ENCODE assay signal across 11 mouse cellular contexts in the genomic region with DNA sequence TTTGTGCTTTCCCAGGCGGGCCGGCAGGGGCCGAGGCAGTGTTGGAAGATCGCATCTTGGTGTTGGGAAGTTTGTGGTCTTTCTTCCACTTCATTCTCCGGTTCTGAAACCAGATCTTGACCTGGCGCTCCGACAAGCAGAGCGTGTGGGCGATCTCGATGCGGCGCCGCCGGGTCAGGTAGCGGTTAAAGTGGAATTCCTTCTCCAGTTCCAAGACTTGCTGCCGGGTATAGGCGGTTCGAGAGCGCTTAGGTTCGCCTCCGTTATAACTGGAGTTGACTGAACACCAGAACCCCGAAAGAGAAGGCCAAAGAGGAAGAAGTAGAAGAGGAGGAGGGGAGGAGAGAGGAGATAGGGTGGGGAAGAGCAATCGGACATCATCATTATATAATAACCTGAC. TPM values are rescaled to one million over a fixed set of nuclear protein-coding genes. Genes with fewer than 3 reads are reported as not detected.
DNase-seq lines count a peak whose midpoint lies in the region; ATAC-seq and TF ChIP-seq lines count a peak whose summit lies in the region.
"Had no signal": no experiment of that assay in that cellular context is flagged by ENCODE, and none has a peak within 500 bp of the region (broad histone marks: within the 10 kb centered on the region; RNA-seq: fewer than 3 reads in every experiment).

No protein-coding gene starts in this region.

- H3K9me3 ChIP-seq in hindbrain, embryonic 14.5 days (ENCODE audit: control insufficient read depth, low read length): no peaks in the 10 kb centered on the region
- no peaks in the 10 kb centered on the region for H3K9me3 ChIP-seq in limb, embryonic 12.5 days
- H3K9me3 ChIP-seq: forebrain, embryonic 13.5 days; midbrain, embryonic 12.5 days had no signal

- DNase-seq in liver, adult 2 months (ENCODE audit: extremely low read depth, low read depth, low spot score): no peak
- DNase-seq in liver: no peak
- DNase-seq in hindbrain, embryonic 14.5 days (ENCODE audit: low spot score): no peak
- DNase-seq in thymus, postnatal 10 days (ENCODE audit: low spot score in 2 of 2): no peak
- DNase-seq in gastrocnemius, postnatal 14 days: no peak
- DNase-seq: layer of hippocampus, adult 9-11 months had no signal

- 11% methylated on average over 23 of the region's 23 CpGs for WGBS in liver, adult 2 months
- WGBS in hindbrain, embryonic 14.5 days: under 1% methylated on average over 23 of the region's 23 CpGs
- 3% methylated on average over 23 of the region's 23 CpGs for WGBS in limb, embryonic 12.5 days
- WGBS in small intestine, adult 2 months: 17% methylated on average over 23 of the region's 23 CpGs

- ATAC-seq in hindbrain, embryonic 14.5 days (ENCODE audit: low FRiP score): no peak
- no peak for ATAC-seq in limb, embryonic 12.5 days (ENCODE audit: insufficient number of reproducible peaks, insufficient read depth, low FRiP score, low TSS enrichment, low read depth)
- ATAC-seq: forebrain, embryonic 13.5 days had no signal

- H3K4me3 ChIP-seq in liver, adult 2 months (ENCODE audit: insufficient read depth, low read depth, low read length): peak overlapping the region; percentile 71
- peak overlapping the region; percentile 51 for H3K4me3 ChIP-seq in hindbrain, embryonic 14.5 days (replicated peaks; ENCODE audit: low read length)
- peak overlapping the region; percentile 55 for H3K4me3 ChIP-seq in limb, embryonic 12.5 days (replicated peaks)
- H3K4me3 ChIP-seq in small intestine, adult 2 months (ENCODE audit: low read depth, low read length): peak overlapping the region; percentile 31; the same call in 1 of the 2 replicates

- peak overlapping the region; percentile 81 for H3K4me2 ChIP-seq in hindbrain, embryonic 14.5 days (replicated peaks)
- peak overlapping the region; percentile 97 for H3K4me2 ChIP-seq in limb, embryonic 12.5 days

- no peak overlapping the region for H3K27ac ChIP-seq in liver, adult 2 months (replicated peaks; ENCODE audit: insufficient read depth, low read depth, low read length)
- H3K27ac ChIP-seq in hindbrain, embryonic 14.5 days: peak overlapping the region; percentile 100
- H3K27ac ChIP-seq in limb, embryonic 12.5 days: no peak overlapping the region
- H3K27ac ChIP-seq in small intestine, adult 2 months (ENCODE audit: insufficient read depth, low read depth, low read length): peak overlapping the region; percentile 36
- H3K27ac ChIP-seq: forebrain, embryonic 13.5 days; midbrain, embryonic 12.5 days had no signal

- intact Hi-C loops in gastrocnemius, postnatal 14 days (cut with DNase I; ENCODE audit: low total_unique reads): no loop called here

- H3K79me2 ChIP-seq in liver, adult 2 months (ENCODE audit: control insufficient read depth, insufficient read depth, low read length): no peaks in the 10 kb centered on the region

- TF ChIP-seq CTCF in liver, adult 2 months (IDR thresholded peaks at IDR 0.05; ENCODE audit: low read depth, low read length): no peak
- no peak for TF ChIP-seq CTCF in small intestine, adult 2 months (IDR thresholded peaks at IDR 0.05; ENCODE audit: extremely low read depth, insufficient read length, insufficient replicate concordance, low read depth, low read length)

- no peak for TF ChIP-seq POLR2A in liver, adult 2 months (IDR thresholded peaks at IDR 0.05; ENCODE audit: extremely low read depth, insufficient read depth, low read length)
- TF ChIP-seq POLR2A in small intestine, adult 2 months (IDR thresholded peaks at IDR 0.05; ENCODE audit: low read depth, low read length): no peak

- H3K9ac ChIP-seq in liver, adult 2 months (ENCODE audit: low read depth, low read length): peak overlapping the region; percentile 10; the same call in 1 of the 2 replicates
- H3K9ac ChIP-seq in hindbrain, embryonic 14.5 days: peak overlapping the region; percentile 85
- H3K9ac ChIP-seq in limb, embryonic 12.5 days (replicated peaks): no peak overlapping the region
- H3K9ac ChIP-seq: forebrain, embryonic 13.5 days; midbrain, embryonic 12.5 days had no signal

- no peaks in the 10 kb centered on the region for H3K36me3 ChIP-seq in liver, adult 2 months (ENCODE audit: control insufficient read depth, insufficient read depth, low read length)
- H3K36me3 ChIP-seq in hindbrain, embryonic 14.5 days (replicated peaks; ENCODE audit: control insufficient read depth, insufficient read depth): no peaks in the 10 kb centered on the region
- H3K36me3 ChIP-seq in limb, embryonic 12.5 days: peaks cover 6% of the 10 kb centered on the region
- no peaks in the 10 kb centered on the region for H3K36me3 ChIP-seq in small intestine, adult 2 months (ENCODE audit: control insufficient read depth, insufficient read depth, low read length)
- H3K36me3 ChIP-seq: midbrain, embryonic 12.5 days had no signal

- H3K4me1 ChIP-seq in liver, adult 2 months (ENCODE audit: control insufficient read depth, insufficient read depth, low read length): peaks cover 2% of the 10 kb centered on the region; the same call in 1 of the 2 replicates
- no peaks in the 10 kb centered on the region for H3K4me1 ChIP-seq in hindbrain, embryonic 14.5 days (replicated peaks; ENCODE audit: control insufficient read depth, insufficient read depth, low read length)
- H3K4me1 ChIP-seq in limb, embryonic 12.5 days (replicated peaks): peaks cover 55% of the 10 kb centered on the region
- peaks cover 5% of the 10 kb centered on the region for H3K4me1 ChIP-seq in small intestine, adult 2 months (ENCODE audit: control insufficient read depth, insufficient read depth, insufficient read length, low read length)

- H3K27me3 ChIP-seq in liver, adult 2 months (ENCODE audit: control insufficient read depth, insufficient read depth, low read length): peaks cover 25% of the 10 kb centered on the region; the same call in 1 of the 2 replicates
- H3K27me3 ChIP-seq in hindbrain, embryonic 14.5 days (ENCODE audit: control insufficient read depth, insufficient read depth, low read length): peaks cover 89% of the 10 kb centered on the region
- peaks cover 80% of the 10 kb centered on the region for H3K27me3 ChIP-seq in limb, embryonic 12.5 days
- peaks cover 37% of the 10 kb centered on the region for H3K27me3 ChIP-seq in small intestine, adult 2 months (ENCODE audit: control insufficient read depth, insufficient read depth, low read length)

RNA-seq across cellular contexts. Expression of gene Hoxa4, which starts 1.1 kb away (rescaled TPM):
- 0.28 TPM in 1 of 2 replicates, not detected in the other for total RNA-seq in liver, adult 2 months (2014; rRNA removed)
- polyA plus RNA-seq in liver, adult 2 months (2012; rRNA removed): 0.23 and 0.39 TPM in 2 replicates
- 19.7 and 22.5 TPM in 2 replicates for polyA plus RNA-seq in hindbrain, embryonic 14.5 days (2014; fragmentation: Nextera tagmentation; extraction: Ambion mirVana)
- 0.35 and 0.90 TPM in 2 replicates for polyA plus RNA-seq in limb, embryonic 12.5 days (2016; fragmentation: Nextera tagmentation; extraction: Ambion mirVana)
- polyA plus RNA-seq in small intestine, adult 2 months (2012; rRNA removed): 2.3 and 2.4 TPM in 2 replicates
- total RNA-seq in gastrocnemius, postnatal 14 days (2021): 1 to 10 TPM; 4.1 to 4.9 TPM
- total RNA-seq: MEL had no signal
- polyA plus RNA-seq: forebrain, embryonic 13.5 days; midbrain, embryonic 12.5 days had no signal

RNA-seq across cellular contexts. Expression of gene 5730596B20Rik, which starts 13.1 kb away (rescaled TPM):
- total RNA-seq in liver, adult 2 months (2014; rRNA removed): 0.09 TPM in 1 of 2 replicates, not detected in the other
- polyA plus RNA-seq in liver, adult 2 months (2012; rRNA removed): 0.02 TPM in 2 replicates
- polyA plus RNA-seq in hindbrain, embryonic 14.5 days (2014; fragmentation: Nextera tagmentation; extraction: Ambion mirVana): 4.1 and 5.0 TPM in 2 replicates
- 0.91 and 0.98 TPM in 2 replicates for polyA plus RNA-seq in limb, embryonic 12.5 days (2016; fragmentation: Nextera tagmentation; extraction: Ambion mirVana)
- 0.10 TPM in 1 of 2 replicates, not detected in the other for polyA plus RNA-seq in small intestine, adult 2 months (2012; rRNA removed)
- total RNA-seq in gastrocnemius, postnatal 14 days (2021): under 1 TPM; 0.08 to 0.11 TPM
- total RNA-seq: MEL had no signal
- polyA plus RNA-seq: forebrain, embryonic 13.5 days; midbrain, embryonic 12.5 days had no signal

RNA-seq across cellular contexts. Expression of gene Hoxa5, which starts 14.0 kb away (rescaled TPM):
- 0.28 and 0.40 TPM in 2 replicates for total RNA-seq in liver, adult 2 months (2014; rRNA removed)
- polyA plus RNA-seq in liver, adult 2 months (2012; rRNA removed): 0.10 and 0.16 TPM in 2 replicates
- polyA plus RNA-seq in hindbrain, embryonic 14.5 days (2014; fragmentation: Nextera tagmentation; extraction: Ambion mirVana): 175 and 180 TPM in 2 replicates
- 8.2 and 9.2 TPM in 2 replicates for polyA plus RNA-seq in limb, embryonic 12.5 days (2016; fragmentation: Nextera tagmentation; extraction: Ambion mirVana)
- 3.5 and 4.7 TPM in 2 replicates for polyA plus RNA-seq in small intestine, adult 2 months (2012; rRNA removed)
- 1 to 10 TPM; 1.9 to 2.5 TPM for total RNA-seq in gastrocnemius, postnatal 14 days (2021)
- total RNA-seq: MEL had no signal
- polyA plus RNA-seq: forebrain, embryonic 13.5 days; midbrain, embryonic 12.5 days had no signal

RNA-seq across cellular contexts. Expression of gene Hoxa6, which starts 18.1 kb away (rescaled TPM):
- total RNA-seq in liver, adult 2 months (2014; rRNA removed): not detected in 2 replicates
- not detected in 2 replicates for polyA plus RNA-seq in liver, adult 2 months (2012; rRNA removed)
- polyA plus RNA-seq in hindbrain, embryonic 14.5 days (2014; fragmentation: Nextera tagmentation; extraction: Ambion mirVana): 25.4 and 29.8 TPM in 2 replicates
- 3.1 and 4.1 TPM in 2 replicates for polyA plus RNA-seq in limb, embryonic 12.5 days (2016; fragmentation: Nextera tagmentation; extraction: Ambion mirVana)
- 0.15 and 0.52 TPM in 2 replicates for polyA plus RNA-seq in small intestine, adult 2 months (2012; rRNA removed)
- 1 to 10 TPM in 1 of 2 experiments, under 1 TPM in 1; 0.74 to 1.3 TPM for total RNA-seq in gastrocnemius, postnatal 14 days (2021)
- total RNA-seq: MEL had no signal
- polyA plus RNA-seq: forebrain, embryonic 13.5 days; midbrain, embryonic 12.5 days had no signal

RNA-seq across cellular contexts. Expression of gene Hoxa3, which starts 22.7 kb away (rescaled TPM):
- 0.09 and 0.20 TPM in 2 replicates for total RNA-seq in liver, adult 2 months (2014; rRNA removed)
- polyA plus RNA-seq in liver, adult 2 months (2012; rRNA removed): 0.20 and 0.42 TPM in 2 replicates
- 21.7 and 24.9 TPM in 2 replicates for polyA plus RNA-seq in hindbrain, embryonic 14.5 days (2014; fragmentation: Nextera tagmentation; extraction: Ambion mirVana)
- polyA plus RNA-seq in limb, embryonic 12.5 days (2016; fragmentation: Nextera tagmentation; extraction: Ambion mirVana): 7.7 and 7.9 TPM in 2 replicates
- 3.5 and 5.0 TPM in 2 replicates for polyA plus RNA-seq in small intestine, adult 2 months (2012; rRNA removed)
- total RNA-seq in gastrocnemius, postnatal 14 days (2021): 1 to 10 TPM; 2.4 to 3.1 TPM
- total RNA-seq: MEL had no signal
- polyA plus RNA-seq: forebrain, embryonic 13.5 days; midbrain, embryonic 12.5 days had no signal

Comparison
In these comparisons a context has a peak if more than half of its experiments do, and no peak if none do; other contexts are left out.
1. H3K27ac ChIP-seq: peak in hindbrain, embryonic 14.5 days (single experiment) and small intestine, adult 2 months (single experiment); none in liver, adult 2 months (single experiment) and limb, embryonic 12.5 days (single experiment).
2. RNA of gene Hoxa5, which starts 14.0 kb away (polyA plus RNA-seq): 175 to 180 TPM in hindbrain, embryonic 14.5 days; 8.2 to 9.2 TPM in limb, embryonic 12.5 days, 3.5 to 4.7 TPM in small intestine, adult 2 months and 0.10 to 0.16 TPM in liver, adult 2 months; every median in the first group is over 10 times any median in the second.
3. Peak in every context shown above with its lines, with median percentiles within 50 percentile points of each other: H3K4me3 ChIP-seq.